Mouse (Mus musculus): ENCODE measurements around the gene Vhl. TPM values are rescaled to one million over a fixed set of nuclear protein-coding genes. Genes with fewer than 3 reads are reported as not detected.

The Vhl gene
- polyA plus RNA-seq, 1 experiment from 2014 or later = 25.6 TPM

GRCm38 (mm10) chr6:113679993-113680566, 56.3 kb downstream of the Vhl start:
- ATAC-seq (replicated peaks; ENCODE audit: insufficient number of reproducible peaks, insufficient read depth, low FRiP score, low read depth) = no peak
- no peaks in the 10 kb centered on the region for H3K4me1 ChIP-seq (replicated peaks)
- H3K9me3 ChIP-seq (replicated peaks) = no peaks in the 10 kb centered on the region
- H3K27ac ChIP-seq = no peak overlapping the region
- 76% methylated on average over 9 of the region's 9 CpGs for WGBS
- no peaks in the 10 kb centered on the region for H3K36me3 ChIP-seq
- H3K4me3 ChIP-seq = no peak overlapping the region
- H3K27me3 ChIP-seq = no peaks in the 10 kb centered on the region
- no peak overlapping the region for H3K4me2 ChIP-seq
- no peak overlapping the region for H3K9ac ChIP-seq

Other genes with a start within 250 kb of the Vhl start
- 36.1 and 43.9 TPM in 2 replicates for gene Tada3, start 246.1 kb upstream of the Vhl start, polyA plus RNA-seq (2015; fragmentation: Nextera tagmentation; extraction: Ambion mirVana)
- 232 and 253 TPM in 2 replicates for gene Arpc4, start 245.8 kb upstream of the Vhl start, polyA plus RNA-seq (2015; fragmentation: Nextera tagmentation; extraction: Ambion mirVana)
- gene Ttll3, start 234.7 kb upstream of the Vhl start, polyA plus RNA-seq (2015; fragmentation: Nextera tagmentation; extraction: Ambion mirVana) = 1.4 and 2.0 TPM in 2 replicates
- gene Rpusd3, start 204.6 kb upstream of the Vhl start, polyA plus RNA-seq (2015; fragmentation: Nextera tagmentation; extraction: Ambion mirVana) = 9.5 and 16.1 TPM in 2 replicates
- gene Cidec, start 188.2 kb upstream of the Vhl start, polyA plus RNA-seq (2015; fragmentation: Nextera tagmentation; extraction: Ambion mirVana) = not detected in 2 replicates
- gene Jagn1, start 181.4 kb upstream of the Vhl start, polyA plus RNA-seq (2015; fragmentation: Nextera tagmentation; extraction: Ambion mirVana) = 57.4 and 64.0 TPM in 2 replicates
- 1.4 and 3.5 TPM in 2 replicates for gene Il17re, start 165.5 kb upstream of the Vhl start, polyA plus RNA-seq (2015; fragmentation: Nextera tagmentation; extraction: Ambion mirVana)
- gene Il17rc, start 152.5 kb upstream of the Vhl start, polyA plus RNA-seq (2015; fragmentation: Nextera tagmentation; extraction: Ambion mirVana) = 11.5 and 15.6 TPM in 2 replicates
- 38.3 and 44.3 TPM in 2 replicates for gene Creld1, start 140.7 kb upstream of the Vhl start, polyA plus RNA-seq (2015; fragmentation: Nextera tagmentation; extraction: Ambion mirVana)
- 0.18 and 0.33 TPM in 2 replicates for gene Prrt3, start 122.0 kb upstream of the Vhl start, polyA plus RNA-seq (2015; fragmentation: Nextera tagmentation; extraction: Ambion mirVana)
- 84.7 and 90.0 TPM in 2 replicates for gene Emc3, start 92.3 kb upstream of the Vhl start, polyA plus RNA-seq (2015; fragmentation: Nextera tagmentation; extraction: Ambion mirVana)
- 7.8 and 7.9 TPM in 2 replicates for gene Fancd2, start 92.3 kb upstream of the Vhl start, polyA plus RNA-seq (2015; fragmentation: Nextera tagmentation; extraction: Ambion mirVana)
- gene Fancd2os, start 23.2 kb upstream of the Vhl start, polyA plus RNA-seq (2015; fragmentation: Nextera tagmentation; extraction: Ambion mirVana) = 0.15 TPM in 1 of 2 replicates, not detected in the other
- 159 and 162 TPM in 2 replicates for gene Brk1, start 19.2 kb upstream of the Vhl start, polyA plus RNA-seq (2015; fragmentation: Nextera tagmentation; extraction: Ambion mirVana)
- gene Irak2, start 14.5 kb downstream of the Vhl start, polyA plus RNA-seq (2015; fragmentation: Nextera tagmentation; extraction: Ambion mirVana) = 4.7 and 5.6 TPM in 2 replicates
- 0.77 and 0.85 TPM in 2 replicates for gene Tatdn2, start 73.1 kb downstream of the Vhl start, polyA plus RNA-seq (2015; fragmentation: Nextera tagmentation; extraction: Ambion mirVana)
- 0.30 TPM in 1 of 2 replicates, not detected in the other for gene Ghrl, start 95.9 kb downstream of the Vhl start, polyA plus RNA-seq (2015; fragmentation: Nextera tagmentation; extraction: Ambion mirVana)
- gene Sec13, start 116.8 kb downstream of the Vhl start, polyA plus RNA-seq (2015; fragmentation: Nextera tagmentation; extraction: Ambion mirVana) = 160 and 194 TPM in 2 replicates

Measured in heart, embryonic 15.5 days (tissue).